Mouse (Mus musculus) megakaryocyte, embryonic 14.5 days (primary cell): ENCODE results near the gene Apom. TPM values are rescaled to one million over a fixed set of nuclear protein-coding genes. Genes with fewer than 3 reads are reported as not detected.

ENCODE experiments used
- H3K27me3 ChIP-seq: replicated peaks from 2 replicates; pipeline ENCODE3; 2012; ENCODE audit warnings: inconsistent platforms
- H3K36me3 ChIP-seq: replicated peaks from 2 replicates; pipeline ENCODE3; 2012; ENCODE audit warnings: low read length, inconsistent platforms, mixed read lengths
- H3K4me1 ChIP-seq: 2 replicates; pipeline ENCODE4 v1.6.1; 2012; ENCODE audit warnings: inconsistent platforms
- H3K4me3 ChIP-seq: replicated peaks from 2 replicates; pipeline ENCODE3; 2012; ENCODE audit warnings: moderate library complexity, mild to moderate bottlenecking, inconsistent platforms
- H3K9me3 ChIP-seq: 2 replicates; pipeline ENCODE4 v1.6.1; 2012; ENCODE audit warnings: inconsistent platforms
- FLI1 ChIP-seq: IDR thresholded peaks from 2 replicates; pipeline ENCODE4 v1.6.1; 2012; ENCODE audit warnings: low read length, inconsistent platforms, mixed read lengths
- GATA1 ChIP-seq: IDR thresholded peaks from 3 replicates; pipeline ENCODE4 v1.6.1; 2012; ENCODE audit warnings: mixed read lengths, low read length, inconsistent platforms, borderline replicate concordance
- polyA plus RNA-seq: library from polyadenylated mRNA; stranded (reverse); fragments of >175 nt; gene quantifications from 2 replicates; pipeline ENCODE4 v1.2.3, GENCODE M21; 2012; ENCODE audit warnings: low replicate concordance; ENCODE audit not compliant: insufficient read depth

Gene Apom
- polyA plus RNA-seq, 1 experiment = not detected

DNA sequence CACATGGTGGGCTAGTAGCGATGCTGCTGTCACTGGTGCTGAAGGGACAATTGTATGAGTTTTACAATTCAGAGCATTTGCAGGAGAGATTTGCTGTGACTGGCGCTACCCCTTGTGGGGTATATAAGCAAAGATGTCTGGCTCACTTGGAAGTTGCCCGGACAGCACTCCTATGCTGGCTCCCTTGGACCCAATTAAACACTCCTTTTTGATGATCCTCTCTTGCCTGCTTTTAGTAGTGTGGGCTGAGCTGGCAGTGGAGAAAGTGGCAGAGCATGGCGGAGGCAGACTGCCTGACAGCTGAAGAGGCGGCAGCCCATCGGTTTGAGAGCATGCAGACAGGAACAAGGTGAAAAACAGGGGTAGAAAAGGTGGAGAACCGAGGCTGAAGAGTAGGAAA lies 35.9 kb upstream of the Apom start:
- no peak for TF ChIP-seq FLI1
- no peak for TF ChIP-seq GATA1
- Histone ChIP-seq H3K36me3 (peaks cover 12% of the 10 kb centered on the region), H3K4me3 (no peak overlapping the region), H3K27me3 (no peaks in the 10 kb centered on the region), H3K9me3 (no peaks in the 10 kb centered on the region), H3K4me1 (peaks cover 49% of the 10 kb centered on the region)

DNA sequence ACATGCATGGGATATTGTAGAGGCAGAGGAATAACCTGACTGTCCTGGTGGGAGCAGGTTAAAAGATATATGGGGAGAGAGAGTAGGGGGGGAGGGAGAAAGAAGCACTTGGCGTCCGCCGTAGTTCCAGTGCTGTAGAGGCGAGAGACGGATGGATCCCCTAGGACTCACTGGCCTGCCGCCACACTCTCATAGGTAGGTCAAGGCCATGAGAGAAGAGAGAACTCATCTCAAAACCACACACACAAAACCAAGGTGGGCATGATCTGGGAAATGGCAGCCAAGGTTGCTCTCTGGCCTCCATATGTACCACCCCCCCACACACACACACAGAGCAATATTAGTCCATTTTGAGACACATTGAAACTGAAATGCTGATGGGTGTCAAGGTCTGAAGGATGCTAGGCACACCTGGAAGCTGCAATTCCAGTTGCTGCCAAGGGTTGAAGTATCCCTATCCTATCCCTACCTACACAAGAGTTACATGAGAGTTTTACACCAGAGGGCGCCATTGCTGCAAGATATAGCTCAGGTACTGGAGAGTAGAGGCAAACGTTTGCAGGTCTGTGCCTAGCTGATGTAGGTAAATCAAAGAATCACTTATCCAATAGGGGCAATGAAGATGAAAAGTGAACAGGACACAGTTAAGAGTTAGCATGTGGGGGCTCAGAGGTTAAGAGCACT lies 34.6 kb upstream of the Apom start:
- Histone ChIP-seq H3K9me3 (no peaks in the 10 kb centered on the region), H3K27me3 (no peaks in the 10 kb centered on the region), H3K4me3 (peak overlapping the region; percentile 96), H3K4me1 (peaks cover 51% of the 10 kb centered on the region), H3K36me3 (peaks cover 25% of the 10 kb centered on the region)
- TF ChIP-seq GATA1 = no peak
- no peak for TF ChIP-seq FLI1

DNA sequence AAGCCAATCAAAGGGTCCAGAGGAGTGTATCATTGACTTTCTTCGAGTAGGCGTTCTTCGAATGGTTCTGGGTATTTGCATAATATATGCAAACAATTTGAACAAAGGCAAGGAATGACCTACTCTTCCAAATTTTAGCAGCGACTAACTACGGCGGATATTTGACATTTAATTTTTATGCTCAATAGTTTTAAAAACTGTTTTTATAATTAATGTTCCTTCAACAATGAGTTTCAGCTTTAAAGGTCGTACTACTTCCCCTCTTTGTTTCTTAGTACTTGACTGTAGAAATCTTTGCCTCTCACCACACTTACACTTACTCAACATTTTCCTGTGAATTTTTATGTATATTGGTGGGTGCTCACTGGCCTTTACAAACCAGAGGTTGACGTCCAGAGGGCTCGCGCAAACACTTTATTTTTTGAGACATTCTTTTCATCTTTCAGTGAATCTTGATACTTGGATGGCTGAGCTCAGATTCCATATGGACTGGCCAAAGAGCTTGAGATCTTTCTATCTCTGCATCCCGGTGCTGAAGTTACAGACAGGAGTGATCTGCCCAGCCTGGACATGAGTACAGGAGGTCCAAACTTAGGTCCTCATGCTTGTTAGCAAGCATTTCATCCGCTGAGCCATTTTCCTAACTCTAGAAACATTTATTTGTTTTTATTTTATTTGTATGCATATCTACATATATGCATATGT lies 33.8 kb upstream of the Apom start:
- Histone ChIP-seq H3K9me3 (no peaks in the 10 kb centered on the region), H3K4me1 (peaks cover 60% of the 10 kb centered on the region), H3K36me3 (peaks cover 34% of the 10 kb centered on the region), H3K27me3 (no peaks in the 10 kb centered on the region), H3K4me3 (peak overlapping the region; percentile 96)
- TF ChIP-seq GATA1 = no peak
- no peak for TF ChIP-seq FLI1

DNA sequence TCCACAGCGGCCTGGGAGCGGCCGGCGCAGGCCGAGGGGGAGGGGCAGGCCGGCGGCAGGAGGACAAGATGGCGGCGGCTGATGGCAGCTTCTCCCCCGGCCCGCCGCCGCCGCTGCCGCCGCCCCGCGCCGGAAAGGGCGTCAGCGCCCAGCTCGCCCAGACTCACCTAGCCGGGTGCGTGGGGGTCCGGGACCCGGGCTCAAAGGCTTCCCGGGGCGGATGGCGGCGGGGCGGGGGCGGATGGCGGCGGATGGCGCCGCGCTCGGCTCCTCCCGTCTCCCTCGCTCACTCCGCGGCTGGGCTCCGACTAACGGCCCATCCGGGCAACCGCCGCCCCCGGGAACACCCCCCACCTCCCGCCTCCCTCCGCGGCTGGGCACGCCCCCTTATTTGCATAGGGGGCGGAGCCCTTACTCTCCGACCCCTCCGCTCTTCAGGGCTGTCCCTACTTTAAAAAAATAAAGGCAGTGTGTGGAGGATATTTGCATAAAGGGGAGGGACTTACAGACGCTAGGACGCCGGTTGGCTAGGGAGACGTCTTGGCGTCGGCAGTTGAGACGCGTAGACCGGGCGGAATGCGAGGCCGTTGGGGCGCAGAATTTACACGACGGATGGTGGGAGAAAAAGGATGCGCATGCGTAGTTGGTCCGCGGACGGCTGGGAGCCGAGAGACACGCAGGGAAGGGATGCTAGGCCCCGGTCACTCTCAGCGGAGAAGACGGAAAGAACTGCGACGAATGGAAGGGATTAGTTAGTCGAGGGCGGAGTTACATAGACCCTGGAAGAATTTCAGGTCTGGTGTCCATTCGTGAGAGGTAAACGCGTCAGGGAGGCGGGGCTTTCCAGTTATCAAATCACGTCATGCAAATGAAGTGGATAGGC lies 33.0 kb upstream of the Apom start, which contains the start of gene Prrc2a:
TSS of gene Prrc2a (minus strand) at position 330 of the 883 bp plus-strand sequence.
- Histone ChIP-seq H3K9me3 (no peaks in the 10 kb centered on the region), H3K4me3 (peak within 1 kb of the TSS; percentile 96), H3K36me3 (peaks cover 42% of the 10 kb centered on the region), H3K27me3 (no peaks in the 10 kb centered on the region), H3K4me1 (peaks cover 61% of the 10 kb centered on the region)
- TF ChIP-seq FLI1 (no peak), GATA1 (0 out of 3 replicates have a peak, but pooled peaks have one; percentile 4)

GRCm38 (mm10) chr17:35164218-35164567 lies 32.3 kb upstream of the Apom start:
- H3K9me3 ChIP-seq = no peaks in the 10 kb centered on the region
- no peak for TF ChIP-seq GATA1
- TF ChIP-seq FLI1 = no peak
- no peaks in the 10 kb centered on the region for H3K27me3 ChIP-seq
- peaks cover 48% of the 10 kb centered on the region for H3K36me3 ChIP-seq
- peak overlapping the region; percentile 96 for H3K4me3 ChIP-seq
- peaks cover 60% of the 10 kb centered on the region for H3K4me1 ChIP-seq

DNA sequence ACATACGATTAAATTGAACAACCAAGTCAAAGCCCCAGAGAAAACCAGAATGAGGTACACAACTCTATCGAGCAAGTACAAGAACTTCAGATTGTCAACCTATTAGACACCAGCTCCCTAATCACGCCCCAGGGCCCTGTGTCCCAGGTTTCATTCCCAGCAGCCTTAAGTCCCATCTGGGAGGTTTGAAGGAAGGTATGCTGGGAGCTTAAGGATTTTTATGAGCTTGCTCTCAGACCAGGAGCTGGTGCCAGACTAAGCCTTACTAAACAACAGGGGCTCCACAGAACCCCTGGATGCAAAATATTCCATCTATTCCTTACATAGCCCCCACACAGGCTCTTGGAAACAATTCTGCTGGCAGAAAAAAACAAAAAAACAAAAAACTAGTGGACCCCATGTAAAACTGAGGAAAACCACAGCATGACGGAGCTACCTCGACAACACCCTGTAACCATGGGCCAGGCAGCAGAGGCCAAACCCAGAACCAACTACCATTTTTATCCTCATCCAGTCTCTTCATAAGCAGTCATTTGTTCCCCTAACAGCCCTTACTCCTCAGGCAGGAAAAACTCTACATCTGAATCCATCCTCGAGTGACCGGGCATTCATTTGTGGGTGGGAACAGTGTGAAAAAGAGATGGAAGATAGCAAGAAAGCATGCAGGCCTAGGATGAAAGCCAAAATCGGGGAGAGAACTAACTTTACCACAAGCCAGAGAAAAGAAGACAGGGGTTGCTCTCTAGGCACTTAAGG lies 31.7 kb upstream of the Apom start:
- peaks cover 55% of the 10 kb centered on the region for H3K36me3 ChIP-seq
- peaks cover 55% of the 10 kb centered on the region for H3K4me1 ChIP-seq
- no peaks in the 10 kb centered on the region for H3K9me3 ChIP-seq
- no peaks in the 10 kb centered on the region for H3K27me3 ChIP-seq
- TF ChIP-seq GATA1 (no peak), FLI1 (no peak)
- H3K4me3 ChIP-seq = peak overlapping the region; percentile 96

- Histone ChIP-seq H3K36me3 (peaks cover 60% of the 10 kb centered on the region), H3K27me3 (no peaks in the 10 kb centered on the region), H3K4me1 (peaks cover 47% of the 10 kb centered on the region), H3K4me3 (peak overlapping the region; percentile 96), H3K9me3 (no peaks in the 10 kb centered on the region)
- TF ChIP-seq GATA1 = no peak
- TF ChIP-seq FLI1 = no peak
Measured at GRCm38 (mm10) chr17:35162730-35163129, 30.9 kb upstream of the Apom start.

DNA sequence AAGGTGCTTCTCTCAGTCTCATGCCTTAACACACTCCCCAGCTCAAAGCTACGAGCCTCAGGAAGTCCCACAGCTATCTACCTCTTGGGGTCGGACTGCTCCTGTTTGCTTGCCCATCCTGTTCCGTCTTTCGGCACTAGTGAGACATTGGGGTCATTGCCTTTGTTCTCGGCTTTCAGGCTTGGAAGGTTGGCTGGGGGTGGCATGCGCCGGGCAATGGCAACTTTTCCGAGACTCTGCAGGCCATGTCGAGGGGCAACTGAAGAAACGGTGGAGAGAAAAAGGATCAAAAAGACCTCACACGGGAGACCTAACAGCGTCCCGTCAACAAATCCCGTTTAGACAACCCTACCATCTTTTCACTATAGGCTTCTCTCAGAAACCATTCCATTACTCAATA lies 30.3 kb upstream of the Apom start:
- Histone ChIP-seq H3K4me3 (peak overlapping the region; percentile 71), H3K36me3 (peaks cover 65% of the 10 kb centered on the region), H3K9me3 (no peaks in the 10 kb centered on the region), H3K27me3 (no peaks in the 10 kb centered on the region), H3K4me1 (peaks cover 45% of the 10 kb centered on the region)
- TF ChIP-seq FLI1 = no peak
- TF ChIP-seq GATA1 = no peak

DNA sequence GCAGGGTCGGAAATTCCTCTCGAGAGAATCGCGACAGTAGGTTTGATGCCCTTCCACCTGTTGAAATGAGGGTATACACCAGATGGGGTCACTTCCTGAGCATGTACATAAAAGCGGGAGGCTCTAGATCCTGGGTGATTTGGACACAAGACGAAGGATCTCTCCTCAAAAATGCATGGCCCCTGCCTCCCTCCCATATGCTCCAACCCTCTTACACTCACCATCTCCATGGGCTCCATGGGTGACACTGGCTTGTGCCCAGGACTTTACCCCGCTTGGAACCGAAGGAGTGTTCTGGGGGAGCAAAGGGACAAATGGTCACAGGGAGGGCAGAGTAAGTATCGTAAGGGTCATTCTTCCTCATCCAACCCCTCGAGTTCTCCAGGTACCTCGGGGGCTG lies 29.6 kb upstream of the Apom start:
- peak overlapping the region; percentile 26 for H3K4me3 ChIP-seq
- peaks cover 40% of the 10 kb centered on the region for H3K4me1 ChIP-seq
- no peaks in the 10 kb centered on the region for H3K27me3 ChIP-seq
- no peaks in the 10 kb centered on the region for H3K9me3 ChIP-seq
- TF ChIP-seq FLI1 (no peak), GATA1 (no peak)
- H3K36me3 ChIP-seq = peaks cover 72% of the 10 kb centered on the region
